In genomic region chr2:128352533-128352932, GRCm38 (mm10) we compare ENCODE assay signal across 19 mouse cellular contexts.
"Had no signal": no experiment of that assay in that cellular context is flagged by ENCODE, and none has a peak within 500 bp of the region (broad histone marks: within the 10 kb centered on the region; RNA-seq: fewer than 3 reads in every experiment).

No protein-coding gene starts in this region.

- H3K36me3 ChIP-seq: liver, embryonic 13.5 days; midbrain, embryonic 12.5 days; midbrain, embryonic 15.5 days; neural tube, embryonic 12.5 days; neural tube, embryonic 15.5 days had no signal

- H3K27ac ChIP-seq: liver, embryonic 13.5 days; macrophage; midbrain, embryonic 12.5 days; midbrain, embryonic 15.5 days; neural tube, embryonic 12.5 days; neural tube, embryonic 15.5 days; stomach, postnatal 0 days had no signal

- H3K4me1 ChIP-seq: liver, embryonic 13.5 days; midbrain, embryonic 12.5 days; midbrain, embryonic 15.5 days; neural tube, embryonic 12.5 days; neural tube, embryonic 15.5 days had no signal

- DNase-seq: kidney, adult 18-20 months; kidney, adult 9 months; kidney, postnatal 14 days; kidney, postnatal 4 days; liver, embryonic 13.5 days; lung, adult 2 months; lung, postnatal 14 days; retina, postnatal 1 day; right cerebral cortex, postnatal 25 days; spleen, adult 18-20 months; thymus, adult 2 months; thymus, postnatal 14 days; thymus, postnatal 4 days had no signal

- H3K27me3 ChIP-seq: liver, embryonic 13.5 days; midbrain, embryonic 12.5 days; midbrain, embryonic 15.5 days; neural tube, embryonic 12.5 days; neural tube, embryonic 15.5 days had no signal

- H3K4me2 ChIP-seq: liver, embryonic 13.5 days; midbrain, embryonic 12.5 days; midbrain, embryonic 15.5 days; neural tube, embryonic 12.5 days; neural tube, embryonic 15.5 days had no signal

- H3K4me3 ChIP-seq: liver, embryonic 13.5 days; midbrain, embryonic 12.5 days; midbrain, embryonic 15.5 days; neural tube, embryonic 12.5 days; neural tube, embryonic 15.5 days had no signal

- H3K9ac ChIP-seq: liver, embryonic 13.5 days; midbrain, embryonic 12.5 days; midbrain, embryonic 15.5 days; neural tube, embryonic 12.5 days; neural tube, embryonic 15.5 days had no signal

- ATAC-seq: midbrain, embryonic 15.5 days had no signal

- H3K9me3 ChIP-seq: liver, embryonic 13.5 days; midbrain, embryonic 12.5 days; midbrain, embryonic 15.5 days; neural tube, embryonic 12.5 days; neural tube, embryonic 15.5 days had no signal
